Mouse (Mus musculus) bone marrow, adult 2 months (tissue): ENCODE measurements around the gene Anxa9.

Source experiments
- CTCF ChIP-seq: fragments of 200-500 bp; IDR thresholded peaks from 2 replicates; pipeline ENCODE4 v1.5.1; 2011; ENCODE audit warnings: low read length, control low read depth; ENCODE audit not compliant: control insufficient read depth, insufficient read depth
- POLR2A ChIP-seq: fragments of 200-500 bp; IDR thresholded peaks from 2 replicates; pipeline ENCODE4 v1.6.1; 2011; ENCODE audit warnings: low read depth, mild to moderate bottlenecking, control low read depth, low read length, borderline replicate concordance; ENCODE audit not compliant: control insufficient read depth

GRCm38 (mm10) chr3:95312623-95313022 is 5.6 kb upstream of the Anxa9 start:
- TF ChIP-seq CTCF (no peak), POLR2A (no peak)
